Mouse (Mus musculus) 416B (cell line): Measurements from ENCODE around the gene Gm20683.
A peak's percentile ranks its signal among the peaks of the same experiment; 100 is the strongest.

Experiments
- DNase-seq: peaks from one replicate; pipeline ENCODE4 v3.0.0; 2011; ENCODE audit warnings: low read depth

The Gm20683 gene

GRCm38 (mm10) chr17:25874148-25874720 lies 32.7 kb upstream of the Gm20683 start:
- no peak for DNase-seq

- no peak for DNase-seq
These were observed 32.0 kb upstream of the Gm20683 start for GRCm38 (mm10) chr17:25873405-25874147.

GRCm38 (mm10) chr17:25872676-25873075 lies 31.1 kb upstream of the Gm20683 start:
- no peak for DNase-seq

- peak; percentile 29 for DNase-seq
These were observed 30.0 kb upstream of the Gm20683 start for GRCm38 (mm10) chr17:25871566-25871965.

- DNase-seq, result no peak
These were observed 28.4 kb upstream of the Gm20683 start for GRCm38 (mm10) chr17:25869954-25870353.

- DNase-seq, result no peak
These were observed 27.9 kb upstream of the Gm20683 start for GRCm38 (mm10) chr17:25869498-25869897.

- DNase-seq, result peak; percentile 86
These were observed 27.1 kb upstream of the Gm20683 start, which contains the start of gene Mcrip2 for GRCm38 (mm10) chr17:25868601-25869191. Gene Mcrip2 (minus strand): TSS chr17:25868764.

- peak; percentile 72 for DNase-seq
These were observed 26.5 kb upstream of the Gm20683 start for GRCm38 (mm10) chr17:25867836-25868600.

GRCm38 (mm10) chr17:25867509-25867835 lies 25.9 kb upstream of the Gm20683 start:
- DNase-seq, result no peak

GRCm38 (mm10) chr17:25866172-25866571 lies 24.6 kb upstream of the Gm20683 start:
- no peak for DNase-seq

- no peak for DNase-seq
These were observed 23.7 kb upstream of the Gm20683 start for GRCm38 (mm10) chr17:25865288-25865687.

GRCm38 (mm10) chr17:25864311-25864710 lies 22.7 kb upstream of the Gm20683 start:
- no peak for DNase-seq

- DNase-seq, result no peak
These were observed 22.1 kb upstream of the Gm20683 start for GRCm38 (mm10) chr17:25863681-25864080.

- peak; percentile 22 for DNase-seq
These were observed 20.4 kb upstream of the Gm20683 start for GRCm38 (mm10) chr17:25861704-25862612.

GRCm38 (mm10) chr17:25860832-25861703 lies 19.5 kb upstream of the Gm20683 start, which contains the start of gene Wdr90:
Gene Wdr90 (minus strand): TSS chr17:25861501.
- DNase-seq, result peak; percentile 94

GRCm38 (mm10) chr17:25860229-25860628 lies 18.7 kb upstream of the Gm20683 start:
- DNase-seq, result no peak

- DNase-seq, result peak; percentile 95
These were observed 2.9 kb upstream of the Gm20683 start, which contains the start of gene Rhot2 for GRCm38 (mm10) chr17:25844396-25844901. Gene Rhot2 (minus strand): TSS chr17:25844851.

- no peak for DNase-seq
These were observed 2.3 kb upstream of the Gm20683 start for GRCm38 (mm10) chr17:25843636-25844395.

- DNase-seq, result no peak
These were observed 1.6 kb upstream of the Gm20683 start for GRCm38 (mm10) chr17:25843122-25843521.
